Comparison of ENCODE assay signal across 8 mouse cellular contexts in the genomic region with DNA sequence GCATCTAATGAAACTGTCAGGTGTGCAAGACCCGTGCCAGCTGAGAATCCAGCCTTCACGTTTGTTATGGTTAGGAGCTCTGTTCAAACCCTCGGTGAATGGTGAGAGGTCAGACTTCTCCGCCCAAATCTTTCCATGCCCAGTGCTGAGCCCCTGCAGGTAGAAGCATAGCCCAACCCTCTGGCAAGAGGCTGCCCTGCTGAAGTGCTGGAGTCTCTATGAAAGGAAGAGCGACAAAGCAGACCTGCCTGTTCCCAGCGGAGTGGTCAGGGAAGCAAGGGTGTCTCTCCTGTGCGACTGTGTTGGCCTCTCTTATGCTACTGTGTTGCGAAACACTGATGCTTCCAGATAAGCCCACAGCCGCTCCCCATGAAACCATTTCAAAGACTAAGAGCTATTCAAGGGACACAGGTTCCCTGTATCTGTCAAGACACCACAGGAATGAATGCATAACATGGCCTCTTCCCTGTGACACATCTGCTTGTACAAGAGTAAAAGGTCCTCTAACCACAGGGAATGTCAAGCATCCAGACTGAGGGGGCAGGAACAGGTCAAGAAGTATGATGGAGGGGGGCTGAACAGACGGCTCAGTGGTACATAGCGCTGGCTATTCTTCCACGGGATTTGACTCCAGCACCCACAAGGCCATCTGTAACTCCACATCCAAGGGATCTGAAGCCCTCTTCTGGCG. TPM values are rescaled to one million over a fixed set of nuclear protein-coding genes. Genes with fewer than 3 reads are reported as not detected.
DNase-seq lines count a peak whose midpoint lies in the region; ATAC-seq and TF ChIP-seq lines count a peak whose summit lies in the region.

No protein-coding gene starts in this region.

- H3K4me1 ChIP-seq in lung, embryonic 16.5 days (replicated peaks; ENCODE audit: control insufficient read depth, insufficient read depth, low read length) = peaks cover 24% of the 10 kb centered on the region
- peaks cover 15% of the 10 kb centered on the region for H3K4me1 ChIP-seq in hindbrain, embryonic 15.5 days (replicated peaks)
- peaks cover 4% of the 10 kb centered on the region; the same call in 1 of the 2 replicates for H3K4me1 ChIP-seq in midbrain, postnatal 0 days (ENCODE audit: insufficient read depth, low read length)

- H3K4me3 ChIP-seq in lung, embryonic 16.5 days (ENCODE audit: low read length) = no peak overlapping the region; the same call in 1 of the 2 replicates
- no peak overlapping the region for H3K4me3 ChIP-seq in hindbrain, embryonic 15.5 days
- H3K4me3 ChIP-seq in midbrain, postnatal 0 days (ENCODE audit: low read depth, low read length) = no peak overlapping the region

- no peak overlapping the region for H3K27ac ChIP-seq in lung, embryonic 16.5 days (ENCODE audit: low read length)
- H3K27ac ChIP-seq in hindbrain, embryonic 15.5 days (replicated peaks) = no peak overlapping the region
- H3K27ac ChIP-seq in midbrain, postnatal 0 days (ENCODE audit: low read depth, low read length) = no peak overlapping the region

- H3K27me3 ChIP-seq in lung, embryonic 16.5 days (ENCODE audit: control insufficient read depth, insufficient read depth, low read depth, low read length) = peaks cover 14% of the 10 kb centered on the region
- peaks cover 26% of the 10 kb centered on the region for H3K27me3 ChIP-seq in hindbrain, embryonic 15.5 days
- H3K27me3 ChIP-seq in midbrain, postnatal 0 days (ENCODE audit: insufficient read depth, low read length) = peaks cover 13% of the 10 kb centered on the region

- DNase-seq in heart, adult 11 months = peak; percentile 71
- DNase-seq in heart, adult 9 months (ENCODE audit: low spot score in 2 of 2) = no peak
- DNase-seq in lung, postnatal 14 days = no peak
- DNase-seq in midbrain, postnatal 0 days (ENCODE audit: low spot score) = no peak
- DNase-seq in cerebellum, postnatal 36 days = no peak
- DNase-seq in cerebellum, adult 11-12 months = no peak

- peak; percentile 21; the same call in 1 of the 2 replicates for ATAC-seq in lung, embryonic 16.5 days (ENCODE audit: low read depth)
- no peak for ATAC-seq in hindbrain, embryonic 15.5 days (ENCODE audit: low FRiP score, low read depth)
- no peak for ATAC-seq in midbrain, postnatal 0 days (ENCODE audit: low FRiP score)

- H3K36me3 ChIP-seq in lung, embryonic 16.5 days (ENCODE audit: control insufficient read depth, insufficient read depth, low read length) = no peaks in the 10 kb centered on the region
- no peaks in the 10 kb centered on the region for H3K36me3 ChIP-seq in hindbrain, embryonic 15.5 days
- no peaks in the 10 kb centered on the region for H3K36me3 ChIP-seq in midbrain, postnatal 0 days (ENCODE audit: insufficient read depth, low read length)

- H3K4me2 ChIP-seq in lung, embryonic 16.5 days (ENCODE audit: low read depth, low read length) = peak overlapping the region; percentile 52; the same call in 1 of the 2 replicates
- H3K4me2 ChIP-seq in hindbrain, embryonic 15.5 days = peak overlapping the region; percentile 57
- H3K4me2 ChIP-seq in midbrain, postnatal 0 days (ENCODE audit: low read depth, low read length, poor library complexity, severe bottlenecking) = peak overlapping the region; percentile 59; the same call in 1 of the 2 replicates

- 23% methylated on average over 13 of the region's 13 CpGs for WGBS in lung, embryonic 16.5 days
- 42% methylated on average over 13 of the region's 13 CpGs for WGBS in hindbrain, embryonic 15.5 days
- WGBS in midbrain, postnatal 0 days = 33% methylated on average over 13 of the region's 13 CpGs

- H3K9ac ChIP-seq in lung, embryonic 16.5 days (ENCODE audit: low read length) = no peak overlapping the region
- H3K9ac ChIP-seq in hindbrain, embryonic 15.5 days = no peak overlapping the region
- no peak overlapping the region for H3K9ac ChIP-seq in midbrain, postnatal 0 days (replicated peaks; ENCODE audit: low read length, poor library complexity, severe bottlenecking)

- TF ChIP-seq CTCF in midbrain, postnatal 0 days (IDR thresholded peaks at IDR 0.05) = no peak

- no peaks in the 10 kb centered on the region for H3K9me3 ChIP-seq in lung, embryonic 16.5 days (ENCODE audit: control insufficient read depth, low read length)
- H3K9me3 ChIP-seq in hindbrain, embryonic 15.5 days = no peaks in the 10 kb centered on the region
- no peaks in the 10 kb centered on the region for H3K9me3 ChIP-seq in midbrain, postnatal 0 days (ENCODE audit: low read length)

RNA-seq across cellular contexts. Expression of a gene that starts 44.8 kb away (rescaled TPM):
- 86.6 and 89.2 TPM in 2 replicates for polyA plus RNA-seq in lung, embryonic 16.5 days (2015; fragmentation: Nextera tagmentation; extraction: Ambion mirVana)
- 73.5 and 74.6 TPM in 2 replicates for polyA plus RNA-seq in hindbrain, embryonic 15.5 days (2015; fragmentation: Nextera tagmentation; extraction: Ambion mirVana)
- 51.1 and 60.3 TPM in 2 replicates for total RNA-seq in midbrain, postnatal 0 days (2014; rRNA removed)
- polyA plus RNA-seq in midbrain, postnatal 0 days (2015; fragmentation: Nextera tagmentation; extraction: Ambion mirVana) = 56.7 and 60.2 TPM in 2 replicates

RNA-seq across cellular contexts. Expression of a gene that starts 45.7 kb away (rescaled TPM):
- 5.0 and 5.1 TPM in 2 replicates for polyA plus RNA-seq in lung, embryonic 16.5 days (2015; fragmentation: Nextera tagmentation; extraction: Ambion mirVana)
- 7.1 and 7.3 TPM in 2 replicates for polyA plus RNA-seq in hindbrain, embryonic 15.5 days (2015; fragmentation: Nextera tagmentation; extraction: Ambion mirVana)
- 26.1 TPM in 2 replicates for total RNA-seq in midbrain, postnatal 0 days (2014; rRNA removed)
- polyA plus RNA-seq in midbrain, postnatal 0 days (2015; fragmentation: Nextera tagmentation; extraction: Ambion mirVana) = 4.5 and 5.2 TPM in 2 replicates
